Mouse (Mus musculus) cerebellum, postnatal 4 days (tissue): ENCODE data around the gene Lrrk1.

Source experiments
- DNase-seq, 2 experiments: peaks; one replicate each; pipeline ENCODE4 v3.0.0; 2022; ENCODE audit warnings: low spot score in 2 of 2, mixed read lengths in 1 of 2

Lrrk1 gene

DNA sequence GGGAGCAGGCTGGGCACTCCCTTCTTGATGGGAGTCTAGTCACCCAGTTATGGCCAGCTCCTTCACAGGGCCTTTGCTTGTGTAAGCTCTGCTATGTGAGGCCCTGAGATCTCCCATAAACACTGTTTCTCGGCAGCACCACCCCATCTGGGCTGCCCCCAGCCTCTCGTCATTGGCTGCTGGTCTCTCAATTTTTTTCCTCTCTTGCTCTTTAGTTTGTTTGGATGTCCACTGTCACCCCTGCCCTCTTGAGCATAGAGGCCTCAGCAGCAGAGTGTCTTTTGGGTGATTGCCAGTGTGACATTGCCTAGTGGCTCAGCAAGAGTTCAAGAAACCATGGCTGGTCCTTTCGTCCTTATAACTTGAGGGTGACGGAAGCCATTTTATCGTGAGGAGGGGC is 130.9 kb downstream of the Lrrk1 start:
- DNase-seq = no peak

DNA sequence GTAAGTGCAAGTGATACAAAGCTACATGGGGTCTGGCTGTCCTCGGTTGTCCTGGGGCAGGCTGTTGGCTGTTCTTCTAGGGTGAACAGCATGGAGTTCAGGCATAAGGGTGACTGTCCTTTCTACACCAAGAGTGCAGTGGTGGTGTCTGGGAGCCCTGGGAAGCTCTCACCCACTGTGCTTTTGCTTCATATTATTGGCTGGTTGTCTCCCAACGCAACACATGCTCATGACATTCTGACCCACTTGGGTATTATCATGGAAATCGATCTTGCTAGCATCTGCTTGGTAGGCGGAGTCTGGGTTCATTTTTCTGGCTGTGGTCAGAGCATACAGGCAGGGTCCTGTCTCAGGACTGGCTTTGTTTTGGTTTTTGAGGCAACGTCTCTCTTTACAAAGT is 131.7 kb downstream of the Lrrk1 start:
- no peak for DNase-seq

DNA sequence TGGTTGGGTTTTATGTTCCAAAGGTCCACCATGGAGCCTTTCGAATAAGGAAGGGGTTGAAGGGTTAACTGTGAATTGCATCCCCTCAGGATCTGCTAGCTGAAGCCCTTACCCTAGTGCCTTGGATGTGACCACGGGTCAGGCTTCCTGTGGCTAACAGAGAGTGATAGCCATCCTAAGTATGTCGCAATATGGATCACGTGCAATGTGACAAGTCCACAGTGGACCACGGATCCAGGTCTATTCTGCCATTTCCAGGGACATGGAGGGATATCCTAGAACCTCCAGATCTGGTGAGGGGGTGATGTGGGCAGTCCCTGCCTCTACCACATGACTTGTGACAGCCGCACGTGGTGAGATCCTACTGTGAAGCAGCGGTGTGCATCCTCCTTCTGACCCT is 133.2 kb downstream of the Lrrk1 start:
- DNase-seq = no peak

DNA sequence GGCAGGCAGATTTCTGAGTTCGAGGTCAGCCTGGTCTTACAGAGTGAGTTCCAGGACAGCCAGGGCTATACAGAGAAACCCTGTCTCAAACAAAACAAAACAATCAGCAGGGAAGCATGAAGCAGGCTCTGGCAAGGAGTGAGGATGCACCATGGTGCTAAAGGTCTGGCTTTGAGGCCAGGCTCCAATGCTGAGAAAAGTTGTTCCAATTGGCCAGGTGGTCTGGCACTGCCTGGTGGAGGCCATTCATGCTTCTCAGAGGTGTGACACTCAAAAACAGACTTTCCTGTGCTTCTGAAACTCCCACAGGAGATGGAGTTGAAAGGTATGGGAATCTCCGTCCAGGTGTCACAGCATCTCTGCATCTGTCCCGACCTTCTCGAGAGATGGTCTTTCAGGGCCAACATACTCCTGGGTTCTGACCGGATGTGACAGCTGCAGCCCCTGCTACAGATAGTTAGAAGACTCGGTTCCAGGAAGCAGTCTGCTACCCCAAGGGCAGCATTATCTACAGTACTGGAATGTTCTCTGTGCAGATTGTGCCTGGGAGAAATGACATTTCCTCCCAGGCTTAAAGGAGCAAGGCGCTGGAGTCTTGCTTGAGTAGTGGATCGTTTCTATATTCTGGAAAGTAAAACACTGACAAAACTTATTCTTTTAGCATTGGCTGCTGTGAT is 134.0 kb downstream of the Lrrk1 start:
- no peak for DNase-seq

DNA sequence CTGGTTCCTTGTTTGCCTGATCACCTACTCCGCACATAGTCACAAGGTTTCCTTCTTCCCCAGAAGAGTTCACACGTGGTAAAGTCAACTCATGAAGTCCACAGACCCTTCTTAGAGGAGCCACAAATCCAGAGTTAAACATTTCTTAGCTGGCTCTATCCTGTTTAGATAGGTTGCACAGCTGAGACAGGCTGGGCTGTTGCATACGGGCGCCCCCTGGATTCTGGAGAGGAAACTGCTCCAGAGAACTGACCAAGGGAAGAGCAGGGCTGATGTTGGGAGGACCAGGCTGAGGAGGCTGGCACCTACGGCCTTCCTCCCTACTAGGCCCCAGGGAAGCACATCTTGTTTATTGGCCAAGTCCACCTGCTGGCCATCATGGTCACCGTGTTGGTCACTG is 138.1 kb downstream of the Lrrk1 start:
- peak; percentile 51 to 73 for DNase-seq

DNA sequence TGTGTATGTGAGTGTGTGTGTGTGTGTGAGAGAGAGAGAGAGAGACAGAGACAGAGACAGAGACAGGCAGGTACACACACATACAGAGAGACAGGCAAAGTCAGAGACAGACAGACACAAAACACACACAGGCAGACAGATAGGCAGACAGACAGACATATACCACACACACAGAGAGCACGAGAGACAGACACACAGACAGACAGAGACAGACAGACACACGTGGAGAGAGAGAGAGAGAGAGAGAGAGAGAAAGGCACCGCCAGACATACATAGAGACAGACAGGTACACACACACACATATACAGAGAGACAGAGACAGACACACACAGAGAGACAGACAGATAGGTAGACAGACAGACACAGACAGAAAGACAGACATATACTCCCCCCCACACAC is 138.7 kb downstream of the Lrrk1 start:
- DNase-seq = peak in 1 of 2 experiments; percentile 3

DNA sequence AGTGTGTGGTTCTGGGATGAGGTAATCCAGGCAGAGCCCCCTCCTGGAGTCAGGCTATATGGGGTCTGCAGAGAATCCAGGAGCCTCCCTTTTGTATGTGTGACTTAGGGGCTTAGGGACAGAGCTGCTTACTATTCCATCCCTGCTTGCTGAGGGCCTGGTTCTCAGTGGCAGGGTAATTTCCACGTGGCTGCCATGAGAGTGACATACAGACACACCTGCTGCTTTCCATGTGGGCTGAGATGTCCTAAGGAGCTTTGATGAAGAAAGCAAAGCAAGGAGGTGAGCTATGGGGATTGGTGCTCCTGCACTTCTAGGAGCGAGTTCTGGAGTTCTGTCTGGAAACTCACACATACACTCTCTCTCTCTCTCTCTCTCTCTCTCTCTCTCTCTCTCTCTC is 139.1 kb downstream of the Lrrk1 start:
- DNase-seq = peak in 1 of 2 experiments; percentile 11

DNA sequence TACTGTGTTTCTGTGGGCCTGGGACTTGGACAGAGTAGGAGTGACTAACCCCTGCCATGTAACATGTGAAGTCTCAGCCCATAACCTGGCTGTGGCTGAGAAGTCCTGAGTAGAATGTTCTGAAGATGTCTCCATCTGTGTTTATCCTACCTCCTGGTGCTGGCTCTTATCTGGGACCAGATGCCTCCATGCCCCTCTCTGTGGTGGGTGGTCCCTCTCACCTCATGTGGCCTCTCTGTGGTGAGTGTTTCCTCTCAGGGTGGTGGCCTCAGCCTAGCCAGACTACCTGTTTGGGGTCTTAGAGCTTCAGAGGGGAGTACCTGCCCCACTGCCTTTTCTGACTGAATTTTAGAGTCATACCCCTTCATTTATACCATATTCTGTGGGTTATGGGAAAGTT is 139.9 kb downstream of the Lrrk1 start:
- DNase-seq = no peak

DNA sequence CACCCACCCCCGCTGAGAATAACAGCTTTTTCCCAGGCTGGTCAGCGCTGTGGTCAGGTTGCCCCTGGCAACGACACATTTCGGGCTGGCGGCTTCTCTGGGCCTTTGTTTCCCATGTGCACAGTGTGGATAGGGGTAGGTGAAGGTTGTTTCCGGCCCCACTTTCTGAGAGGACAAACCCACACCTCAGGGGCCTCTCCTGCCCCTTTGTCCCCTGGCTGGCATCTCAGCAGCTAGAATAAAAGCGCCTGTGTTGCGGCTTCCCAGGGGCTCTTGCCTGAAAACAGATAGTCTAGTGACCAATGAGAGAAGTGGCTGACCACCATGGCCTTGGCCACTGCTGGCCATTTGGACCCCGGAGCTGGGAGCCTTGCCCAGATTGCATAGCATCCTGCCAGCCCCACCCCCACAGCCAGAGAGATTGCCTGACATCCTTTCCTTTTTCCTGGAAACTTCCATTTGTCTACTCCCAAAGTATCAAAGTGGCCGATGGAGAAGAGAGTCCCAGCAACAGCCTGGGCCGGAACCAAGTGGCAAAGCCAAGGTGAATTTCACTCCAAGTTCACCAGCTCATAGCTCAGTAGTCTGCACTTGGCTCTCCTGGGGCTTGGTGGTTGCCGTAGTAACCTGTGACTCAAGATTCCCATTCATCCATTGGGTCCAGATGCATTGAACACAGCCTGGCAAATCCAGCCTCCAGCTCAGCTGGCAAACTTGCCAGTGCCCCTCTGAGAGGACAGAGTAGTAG is 140.7 kb downstream of the Lrrk1 start:
- DNase-seq = peak in 1 of 2 experiments; percentile 65

DNA sequence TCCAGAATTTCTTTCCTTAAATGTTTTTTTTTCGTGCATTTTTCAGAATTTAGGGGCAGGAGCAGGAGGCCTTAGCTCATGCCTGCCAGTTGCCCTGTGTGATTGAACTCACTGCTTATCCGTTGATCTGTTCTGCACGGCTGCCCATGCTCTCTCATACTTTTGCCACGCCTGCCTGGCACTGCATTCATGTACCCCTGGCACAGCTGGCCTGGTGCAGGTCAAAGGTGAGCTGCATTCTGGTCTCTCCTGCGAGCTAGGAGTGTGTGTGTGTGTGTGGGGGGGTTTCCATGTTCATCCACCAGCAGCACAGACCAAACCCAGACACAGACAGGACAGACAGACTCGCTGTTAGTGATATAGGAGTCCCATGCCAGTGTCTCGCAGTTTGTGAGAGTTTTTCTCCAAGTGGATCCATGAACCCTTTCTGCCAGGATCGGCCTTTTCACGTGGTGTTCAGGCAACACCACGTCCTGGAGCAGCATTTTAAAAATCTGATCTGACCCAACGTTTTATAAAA is 141.4 kb downstream of the Lrrk1 start:
- no peak for DNase-seq

DNA sequence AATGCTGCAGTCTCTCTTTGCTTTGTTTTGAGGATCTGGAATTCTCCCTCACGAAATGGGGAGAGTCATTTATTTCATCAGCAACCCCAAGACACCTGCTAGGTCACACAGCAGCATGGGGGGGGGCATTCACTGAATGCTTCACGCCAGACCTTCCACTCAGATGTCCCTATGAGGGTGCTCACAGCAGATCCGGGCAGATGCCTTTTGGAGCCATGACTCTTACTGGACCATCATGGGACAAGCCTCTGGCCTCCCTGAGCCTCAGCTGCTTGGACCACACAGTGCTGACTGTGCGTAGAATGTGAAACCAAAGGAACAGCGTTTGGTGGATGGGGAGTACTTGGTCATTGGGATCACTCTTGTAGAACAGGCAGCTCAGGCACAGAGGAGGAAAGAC is 142.5 kb downstream of the Lrrk1 start:
- no peak for DNase-seq

DNA sequence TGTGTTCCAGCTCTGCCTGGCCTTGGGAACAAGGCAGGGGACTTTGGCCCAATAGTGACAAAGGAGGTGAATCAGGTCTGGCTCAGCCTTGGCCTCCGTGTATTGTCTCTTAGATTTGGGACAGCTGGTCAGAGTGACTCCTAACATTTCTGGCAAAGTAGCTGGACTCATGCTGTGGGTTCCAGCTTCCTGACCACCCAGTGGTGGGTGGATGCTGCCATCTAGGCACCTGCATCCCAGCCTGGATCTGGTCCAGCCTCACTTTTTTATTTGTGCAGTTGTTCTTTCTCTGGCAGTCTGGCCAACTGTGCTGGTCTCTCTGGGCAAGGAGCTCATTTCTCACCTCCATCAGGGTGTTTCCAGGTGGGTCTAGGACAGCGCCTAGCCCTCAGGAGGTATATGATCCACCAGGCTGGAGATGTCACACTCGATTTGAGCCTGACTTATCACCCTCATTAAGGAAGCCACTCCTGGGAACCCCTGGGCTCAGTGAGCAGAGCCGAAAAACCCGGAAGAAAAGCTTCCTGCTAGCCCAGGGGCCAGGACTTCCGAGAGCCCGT is 144.3 kb downstream of the Lrrk1 start:
- no peak for DNase-seq

DNA sequence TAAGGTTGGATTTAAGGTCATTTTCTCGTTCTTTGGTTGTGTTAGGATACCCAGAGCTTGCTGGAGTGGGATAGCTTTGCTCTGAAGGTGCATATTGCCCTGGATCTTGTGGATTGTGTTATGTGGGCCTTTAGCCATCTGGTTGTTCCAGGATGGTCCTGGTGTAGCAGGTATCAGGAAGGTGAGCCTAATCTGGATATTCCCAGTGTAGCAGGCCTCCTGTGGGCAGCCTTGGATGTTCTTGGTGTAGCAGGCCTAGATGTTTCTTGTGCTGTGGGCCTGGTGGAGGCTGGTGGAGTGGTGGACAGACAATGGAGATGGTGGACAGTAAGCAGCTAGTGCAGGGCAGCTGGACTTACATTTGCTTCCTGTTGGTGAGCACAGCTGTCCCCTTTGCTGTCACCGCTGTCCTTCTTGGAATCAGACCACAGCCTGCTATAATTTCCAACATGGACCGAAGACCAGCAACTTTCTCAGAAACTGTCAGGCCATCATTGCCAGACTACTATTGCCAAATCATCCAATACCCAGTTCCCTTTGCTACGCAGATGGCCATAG is 146.2 kb downstream of the Lrrk1 start:
- no peak for DNase-seq

DNA sequence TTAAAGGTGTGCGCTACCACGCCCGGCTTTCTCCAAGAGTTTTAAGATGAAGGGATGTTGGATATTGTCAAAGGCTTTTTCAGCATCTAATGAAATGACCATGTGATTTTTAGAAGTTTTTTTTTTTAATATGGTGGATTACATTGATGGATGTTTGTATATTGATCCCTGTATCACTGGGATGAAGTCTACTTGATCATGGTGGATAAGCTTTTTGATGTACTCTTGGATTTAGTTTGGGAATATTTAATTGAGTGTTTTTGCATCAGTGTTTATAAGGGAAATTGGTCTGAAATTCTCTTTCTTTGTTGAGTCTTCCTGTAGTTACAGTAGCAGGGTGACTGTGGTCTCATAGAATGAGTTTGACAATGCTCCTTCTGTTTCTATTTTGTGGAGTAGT is 150.0 kb downstream of the Lrrk1 start:
- DNase-seq = no peak

DNA sequence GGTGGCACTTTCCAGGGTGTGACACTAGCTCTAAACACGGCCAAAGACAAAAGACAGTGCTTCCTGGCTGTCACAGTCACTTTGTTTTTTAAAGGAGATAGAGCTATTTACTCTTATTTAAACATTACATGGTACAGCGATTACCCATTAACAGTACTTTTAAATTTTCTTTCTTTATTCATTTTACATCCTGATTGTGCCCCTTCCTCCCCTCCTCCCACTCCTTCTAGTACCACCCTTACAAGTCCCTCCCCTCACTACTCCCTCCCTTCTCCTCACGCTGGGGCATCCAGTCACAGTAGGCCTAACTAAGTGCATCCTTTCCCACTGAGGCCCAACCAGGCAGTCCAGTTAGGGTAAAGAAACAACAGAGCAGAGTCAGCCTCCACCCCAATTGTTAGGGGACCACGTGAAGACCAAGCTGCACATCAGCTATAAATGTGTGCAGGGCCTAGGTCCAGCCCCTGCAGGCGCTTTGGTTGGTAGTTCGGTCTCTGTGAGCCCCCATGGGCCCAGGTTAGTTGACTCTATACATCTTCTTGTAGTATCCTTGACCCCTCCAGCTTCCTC is 154.1 kb downstream of the Lrrk1 start:
- DNase-seq = no peak

DNA sequence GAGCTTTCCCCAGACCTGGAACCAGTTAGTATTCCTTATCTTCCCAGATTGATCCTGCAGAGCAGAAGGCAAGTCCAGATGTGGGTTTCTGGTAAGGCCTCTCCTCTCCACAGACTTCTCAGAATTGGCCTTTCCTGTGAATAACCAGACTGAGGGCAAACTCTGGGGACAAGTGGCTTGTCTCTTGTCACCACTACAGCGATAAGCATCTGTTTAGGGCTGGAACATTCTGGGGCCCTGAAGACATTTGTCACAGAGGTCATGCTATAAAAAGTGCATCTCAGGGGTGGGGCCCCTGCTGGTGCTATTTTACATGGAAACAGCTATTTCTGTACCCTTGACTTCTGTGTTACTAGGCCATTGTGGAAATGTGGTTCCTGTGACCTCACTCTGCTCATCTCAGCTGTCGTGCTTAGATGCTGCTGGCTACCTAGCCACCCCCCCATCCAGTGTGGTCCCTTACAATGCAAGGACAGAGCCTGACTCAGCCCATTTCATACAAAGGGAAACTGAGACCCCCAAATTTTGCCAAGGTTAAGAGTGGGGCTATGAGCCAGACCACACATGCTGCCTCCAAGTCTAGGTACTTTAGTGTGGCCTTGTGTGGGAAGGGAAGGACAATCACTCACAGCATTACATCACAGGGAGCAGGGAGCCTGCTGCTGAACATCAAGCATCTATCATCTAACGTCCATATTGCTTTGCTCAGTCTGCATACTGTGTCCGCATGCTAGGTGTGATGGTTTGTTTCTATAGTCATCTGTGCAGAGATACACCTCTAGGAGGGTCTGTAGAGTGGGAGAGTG is 154.8 kb downstream of the Lrrk1 start:
- DNase-seq = no peak

DNA sequence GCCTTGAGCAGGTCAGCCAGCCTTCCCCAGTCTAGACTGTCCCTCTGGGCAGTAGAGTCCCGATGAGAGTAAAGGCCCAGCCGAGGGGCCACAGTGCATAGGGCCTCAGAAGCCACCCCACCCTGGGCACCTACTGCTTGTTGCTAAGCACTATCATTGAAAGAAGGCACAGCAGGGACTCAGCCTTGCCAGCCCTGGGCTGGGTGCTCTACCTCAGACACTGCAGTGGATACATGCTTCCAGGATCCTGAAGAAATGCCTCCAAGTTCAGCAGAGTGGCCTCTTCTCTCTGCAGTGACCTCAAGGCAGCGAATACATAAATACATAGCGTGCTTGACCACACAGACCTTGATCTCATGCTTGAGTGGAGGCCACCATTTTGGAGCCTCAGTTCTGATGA is 156.3 kb downstream of the Lrrk1 start:
- no peak for DNase-seq

DNA sequence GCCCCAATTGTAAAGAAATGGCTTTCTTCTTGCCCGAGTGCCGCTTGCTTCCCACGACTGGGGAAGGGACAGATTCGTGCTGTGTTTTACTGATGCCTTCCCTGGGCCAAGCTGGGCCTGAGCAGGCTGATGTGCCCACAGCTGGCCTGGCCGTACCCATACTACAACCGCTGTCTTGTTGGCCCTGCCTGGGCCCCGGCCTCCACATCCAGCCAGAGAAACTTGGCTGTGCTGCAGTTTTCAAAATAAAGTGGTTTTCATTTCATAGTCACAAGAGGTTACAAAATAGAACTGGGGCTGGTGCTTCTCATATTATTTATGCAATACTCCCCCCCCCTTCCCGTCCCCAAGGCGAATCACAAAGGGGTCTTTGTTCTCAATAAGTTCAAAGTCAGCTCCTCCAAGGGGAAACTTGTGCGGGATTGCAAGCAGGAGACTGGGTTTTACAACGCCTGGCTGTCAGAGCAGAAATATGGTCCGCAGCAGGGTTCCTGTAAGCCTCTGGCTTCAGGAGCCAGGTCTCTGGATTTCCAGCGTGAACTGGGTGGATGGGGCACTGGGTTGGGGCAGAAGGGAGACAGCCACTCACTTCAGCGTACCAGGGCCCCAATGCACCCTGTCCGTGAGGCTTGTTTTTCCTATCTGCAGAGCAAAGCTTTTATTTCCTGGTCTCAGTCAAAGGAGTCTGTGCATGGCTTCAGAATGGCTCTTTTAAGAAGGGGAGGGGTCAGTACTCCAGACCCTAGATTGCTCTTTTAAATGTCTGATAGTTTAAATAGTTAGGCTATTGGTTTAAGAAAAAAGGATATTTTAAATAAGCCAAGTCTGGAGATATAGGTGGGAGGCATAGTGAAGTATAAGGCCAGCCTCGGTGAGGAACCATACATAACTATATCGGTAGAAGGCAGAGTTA is 157.3 kb downstream of the Lrrk1 start:
- DNase-seq = no peak

DNA sequence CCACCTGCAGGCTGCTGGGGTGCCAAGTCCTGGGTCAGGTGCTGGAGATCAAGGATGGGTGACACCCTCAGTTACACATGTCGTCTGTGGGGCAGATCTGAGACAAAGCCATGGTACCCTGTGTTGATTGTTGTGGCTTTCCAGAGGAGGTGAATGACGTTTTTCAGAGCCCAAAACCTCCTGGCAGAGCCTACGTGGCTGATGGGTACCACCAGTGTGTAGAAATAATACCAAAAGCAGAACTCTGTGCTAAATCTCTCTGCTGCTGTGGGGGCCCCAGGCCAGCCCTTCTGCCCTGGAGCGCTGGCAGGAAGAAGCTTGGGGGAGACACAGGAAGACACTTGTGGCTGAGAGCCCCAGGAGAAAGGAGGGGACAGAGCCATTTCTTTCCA is 157.9 kb downstream of the Lrrk1 start:
- no peak for DNase-seq

DNA sequence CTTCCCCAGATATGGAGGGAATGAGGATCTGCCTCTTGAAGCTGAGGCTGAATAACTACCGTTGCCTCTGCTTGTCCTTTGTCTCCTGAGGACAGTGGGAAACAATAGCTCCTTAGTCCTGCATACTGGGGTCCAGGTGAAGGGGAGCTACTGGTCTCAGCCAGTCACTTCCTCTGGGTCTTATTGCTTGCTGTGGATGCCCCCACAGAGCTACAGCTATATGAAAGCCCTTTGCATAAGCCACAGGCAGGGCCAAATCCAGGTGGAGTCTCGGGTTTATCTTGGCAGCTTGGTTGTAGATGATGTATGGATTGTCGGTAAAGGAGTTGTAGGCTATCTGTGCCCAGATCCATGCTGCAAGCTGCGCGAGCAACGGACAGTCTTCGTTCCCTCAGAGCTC is 158.7 kb downstream of the Lrrk1 start:
- no peak for DNase-seq

DNA sequence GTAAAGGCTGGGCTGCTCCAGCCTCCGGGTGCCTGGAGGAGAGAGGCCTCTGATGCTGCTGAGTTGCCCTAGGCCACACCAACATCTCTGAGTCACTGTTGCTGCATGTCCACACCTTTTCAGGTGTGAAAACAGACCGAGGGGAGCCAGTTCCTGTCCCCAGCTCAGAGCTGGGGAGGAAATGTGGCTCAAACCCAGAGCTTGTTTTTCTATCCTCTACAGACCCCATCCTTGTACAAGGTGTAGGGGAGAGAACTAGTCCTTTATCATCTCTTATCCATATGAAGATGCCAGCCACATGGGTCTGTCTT is 159.6 kb downstream of the Lrrk1 start:
- DNase-seq = no peak
